Mouse (Mus musculus): ENCODE results near the gene Pnma1.

Pnma1 gene

GRCm38 (mm10) chr12:84152352-84153190, 4.3 kb upstream of the Pnma1 start:
- DNase-seq = no peak

DNA sequence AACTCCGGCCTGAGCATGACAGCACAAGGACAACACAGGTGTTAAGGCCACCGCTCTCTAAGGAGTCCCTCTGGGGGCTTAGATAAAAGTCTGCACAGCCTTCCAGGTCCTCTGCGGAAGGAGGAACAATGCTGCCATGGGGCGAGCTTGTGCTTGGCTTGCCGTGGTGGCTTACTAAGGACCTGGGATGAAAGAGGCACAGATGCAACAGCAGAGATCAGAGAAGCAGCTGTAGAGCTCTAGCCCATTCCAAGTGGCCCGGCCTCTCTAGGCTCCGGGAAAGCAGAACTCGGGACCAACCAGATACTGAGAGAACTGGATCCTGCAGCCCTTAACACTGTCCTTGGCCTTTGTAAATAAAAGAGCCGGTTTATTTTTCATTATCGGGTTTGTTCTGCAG, 3.6 kb upstream of the Pnma1 start:
- no peak for DNase-seq

DNA sequence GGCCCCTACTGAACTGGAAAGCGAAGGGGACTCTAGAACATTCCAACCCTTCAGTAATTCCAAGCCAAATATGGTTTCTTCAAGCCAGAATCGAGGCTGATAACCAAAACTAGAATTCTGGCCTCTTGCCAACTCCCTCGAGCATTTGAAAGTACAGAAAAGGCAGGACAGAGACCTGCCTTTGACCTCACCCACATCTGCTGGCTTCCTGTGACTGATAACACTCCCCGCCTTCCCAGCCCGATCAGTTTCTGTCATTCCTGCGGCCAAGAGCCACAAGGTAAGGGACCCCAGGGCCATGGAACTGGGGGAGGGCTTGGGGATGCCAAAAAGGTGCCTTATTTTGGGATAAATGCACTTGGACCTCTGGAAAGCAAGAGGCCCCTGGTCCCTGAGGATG, 2.7 kb upstream of the Pnma1 start:
- peak; percentile 29 for DNase-seq

DNA sequence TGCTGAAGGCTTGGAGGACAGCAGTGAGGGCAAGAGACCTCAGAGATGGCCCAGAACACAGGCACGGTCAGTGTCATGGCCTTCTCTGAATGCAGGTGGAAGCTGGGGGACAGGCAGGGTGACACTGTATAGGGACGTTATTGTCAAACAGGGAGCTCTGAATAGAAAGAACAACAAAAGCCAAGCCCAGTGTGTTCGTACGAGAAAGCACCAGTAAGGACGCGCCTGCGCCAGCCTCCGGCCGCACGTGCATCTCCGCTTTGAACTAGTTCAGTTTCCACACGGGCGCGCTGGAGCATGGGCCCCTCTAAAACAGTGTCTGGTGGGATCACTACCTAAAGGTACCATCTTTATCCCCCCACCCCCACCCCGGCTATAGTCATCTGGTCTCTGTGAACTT, 1.7 kb upstream of the Pnma1 start:
- DNase-seq = no peak

- no peak for DNase-seq
Measured at GRCm38 (mm10) chr12:84148622-84149012, 328 bp upstream of the Pnma1 start.

DNA sequence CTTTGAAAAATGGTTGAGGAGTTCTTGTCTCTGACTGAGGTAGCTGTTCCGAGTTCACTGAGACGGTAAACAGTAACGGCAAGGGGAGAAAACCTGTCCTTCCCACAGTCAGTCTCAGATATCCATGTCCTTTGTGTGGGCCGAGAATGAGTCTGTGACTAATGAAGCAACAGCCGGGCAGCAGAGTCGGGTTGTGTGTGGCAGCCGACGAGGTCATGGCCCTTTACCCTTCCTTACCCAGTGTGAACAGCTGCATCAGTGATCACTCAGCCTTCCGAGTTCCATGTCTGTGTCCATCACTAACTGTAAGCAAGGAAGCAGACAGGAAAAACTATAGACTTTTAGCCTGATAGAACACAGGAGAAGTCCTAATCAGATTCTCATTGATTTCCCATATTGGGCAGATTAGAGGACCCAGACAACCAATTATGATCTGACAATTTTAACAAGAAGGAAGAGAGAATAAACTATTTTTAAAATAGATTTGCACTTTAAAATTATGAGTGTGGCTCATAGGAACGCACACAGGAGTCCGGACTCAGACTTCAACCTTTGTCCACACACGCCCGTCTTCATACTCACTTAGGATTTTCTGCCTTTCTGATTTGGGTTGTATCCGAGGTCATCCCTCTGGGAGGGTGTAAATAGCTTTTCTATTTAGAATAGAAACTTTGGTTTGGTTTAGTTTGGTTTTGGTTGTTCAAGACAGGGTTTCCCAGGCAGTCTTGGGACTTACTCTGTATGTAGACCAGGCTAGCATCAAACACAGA, 5.8 kb downstream of the Pnma1 start:
- DNase-seq = no peak

DNA sequence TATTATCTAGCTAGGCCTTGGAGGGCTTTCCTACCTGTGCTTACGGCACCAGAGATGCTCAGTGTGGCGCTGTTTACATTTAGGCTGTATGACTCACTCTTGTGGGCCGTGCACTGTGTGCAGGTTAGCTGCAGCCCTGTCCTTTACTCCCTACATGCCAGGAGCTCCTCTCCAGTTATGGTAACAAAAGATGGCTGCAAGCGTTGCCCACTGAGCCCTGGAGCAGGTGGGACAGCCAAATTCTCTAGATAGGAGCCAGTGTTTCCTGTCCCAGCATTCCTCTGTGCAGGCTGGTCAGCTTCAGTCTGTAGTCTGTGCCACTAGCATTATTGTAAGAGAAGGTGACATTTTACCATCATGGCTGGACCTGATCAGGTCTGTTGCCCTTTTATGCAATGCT, 7.0 kb downstream of the Pnma1 start:
- no peak for DNase-seq

DNA sequence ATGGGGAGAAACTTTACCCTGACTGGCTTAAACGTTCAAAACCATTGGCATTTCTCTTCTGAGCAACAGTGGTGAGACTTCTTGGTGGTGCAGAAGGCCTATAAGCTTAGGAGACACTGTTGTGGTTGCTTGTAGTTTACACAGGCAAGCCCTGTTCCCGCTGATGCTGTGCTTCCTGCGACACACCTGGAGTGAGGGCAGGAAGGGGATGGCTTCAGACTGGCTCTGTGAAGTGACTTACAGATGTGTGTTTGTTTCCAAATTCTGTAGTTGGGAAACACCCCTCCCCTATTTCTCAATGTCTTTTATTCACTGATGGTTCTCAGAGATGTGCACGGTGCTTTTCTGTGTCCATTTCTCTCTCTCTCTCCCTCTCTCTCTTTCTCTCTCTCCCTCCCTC, 8.2 kb downstream of the Pnma1 start:
- no peak for DNase-seq

- no peak for DNase-seq
Measured at GRCm38 (mm10) chr12:84137131-84137530, 11.2 kb downstream of the Pnma1 start.

GRCm38 (mm10) chr12:84132265-84132664, 16.0 kb downstream of the Pnma1 start:
- DNase-seq = peak; percentile 71

DNA sequence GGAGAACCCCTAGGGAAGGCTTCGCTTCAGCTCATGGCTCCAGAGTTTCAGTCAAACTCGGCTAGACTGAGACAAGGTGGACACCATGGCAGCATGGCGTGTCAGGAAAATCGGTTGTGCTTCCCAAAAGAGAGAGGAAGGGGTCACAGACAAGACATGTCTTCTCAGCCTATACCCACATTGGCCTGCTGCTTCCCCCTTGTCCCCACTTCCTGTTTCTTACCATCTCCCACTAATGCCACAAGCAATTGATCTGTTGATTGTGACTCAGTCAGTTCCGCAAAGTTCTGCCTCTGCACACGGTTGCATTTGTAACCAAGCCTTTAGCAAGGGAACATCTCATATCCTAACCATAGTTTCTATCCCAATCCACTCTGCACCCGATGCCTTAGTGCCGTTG, 18.4 kb downstream of the Pnma1 start:
- peak; percentile 54 for DNase-seq

GRCm38 (mm10) chr12:84128576-84128975, 19.7 kb downstream of the Pnma1 start:
- DNase-seq = no peak

DNA sequence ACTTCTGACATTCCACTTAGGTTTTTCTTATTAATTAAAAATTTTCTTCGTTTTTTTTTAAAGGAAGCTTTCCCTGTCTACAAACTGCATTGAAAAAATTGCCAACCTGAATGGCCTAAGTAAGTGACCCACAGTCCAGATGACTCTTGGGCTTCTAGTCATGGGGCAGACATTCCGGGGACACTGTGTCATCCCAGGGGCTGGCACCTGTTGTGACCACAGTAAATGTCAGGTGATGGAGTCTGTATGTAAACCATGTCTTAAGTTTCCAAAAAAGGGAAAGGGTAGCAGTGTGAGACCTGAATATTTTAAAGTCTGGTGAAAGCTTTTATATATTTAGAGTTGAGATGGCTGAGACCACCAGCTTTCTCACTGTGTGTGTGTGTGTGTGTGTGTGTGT, 21.4 kb downstream of the Pnma1 start:
- DNase-seq = no peak

DNA sequence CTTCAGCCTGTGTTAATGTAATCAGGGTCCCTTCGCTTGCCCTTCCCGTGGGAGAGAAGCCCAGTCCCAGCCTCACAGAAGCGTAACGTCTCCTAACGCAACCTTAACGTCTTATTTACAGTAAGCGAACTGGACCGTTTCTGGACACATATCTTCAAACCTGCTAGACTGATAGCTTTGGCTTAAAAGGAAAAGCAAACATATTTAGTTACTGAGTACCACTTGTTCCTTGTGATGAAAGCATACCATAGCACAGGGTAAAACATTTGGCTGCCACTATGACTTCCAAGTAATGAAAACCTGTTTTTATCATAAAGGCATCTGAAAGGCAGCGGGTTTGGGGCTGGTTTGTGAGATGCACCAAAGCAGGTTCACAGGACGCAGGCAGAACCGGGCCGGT, 22.4 kb downstream of the Pnma1 start:
- peak; percentile 31 for DNase-seq

DNA sequence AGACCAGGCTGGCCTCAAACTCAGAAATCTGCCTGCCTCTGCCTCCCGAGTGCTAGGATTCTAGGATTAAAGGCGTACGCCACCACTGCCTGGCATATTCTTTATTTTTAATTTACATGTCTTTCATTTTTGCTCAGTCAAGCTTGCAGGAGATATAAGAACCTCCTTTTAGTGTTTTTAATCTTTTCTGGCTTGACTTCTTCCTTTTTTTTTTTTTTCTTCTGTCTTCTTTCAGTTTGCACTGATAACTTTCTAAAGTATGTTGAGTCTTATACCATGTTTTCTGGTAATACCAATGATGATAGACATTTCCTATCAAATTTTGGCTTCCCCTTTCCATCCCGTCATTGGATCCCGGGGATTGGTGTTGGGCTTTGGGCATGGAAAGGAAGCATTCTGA, 28.7 kb downstream of the Pnma1 start:
- no peak for DNase-seq

DNA sequence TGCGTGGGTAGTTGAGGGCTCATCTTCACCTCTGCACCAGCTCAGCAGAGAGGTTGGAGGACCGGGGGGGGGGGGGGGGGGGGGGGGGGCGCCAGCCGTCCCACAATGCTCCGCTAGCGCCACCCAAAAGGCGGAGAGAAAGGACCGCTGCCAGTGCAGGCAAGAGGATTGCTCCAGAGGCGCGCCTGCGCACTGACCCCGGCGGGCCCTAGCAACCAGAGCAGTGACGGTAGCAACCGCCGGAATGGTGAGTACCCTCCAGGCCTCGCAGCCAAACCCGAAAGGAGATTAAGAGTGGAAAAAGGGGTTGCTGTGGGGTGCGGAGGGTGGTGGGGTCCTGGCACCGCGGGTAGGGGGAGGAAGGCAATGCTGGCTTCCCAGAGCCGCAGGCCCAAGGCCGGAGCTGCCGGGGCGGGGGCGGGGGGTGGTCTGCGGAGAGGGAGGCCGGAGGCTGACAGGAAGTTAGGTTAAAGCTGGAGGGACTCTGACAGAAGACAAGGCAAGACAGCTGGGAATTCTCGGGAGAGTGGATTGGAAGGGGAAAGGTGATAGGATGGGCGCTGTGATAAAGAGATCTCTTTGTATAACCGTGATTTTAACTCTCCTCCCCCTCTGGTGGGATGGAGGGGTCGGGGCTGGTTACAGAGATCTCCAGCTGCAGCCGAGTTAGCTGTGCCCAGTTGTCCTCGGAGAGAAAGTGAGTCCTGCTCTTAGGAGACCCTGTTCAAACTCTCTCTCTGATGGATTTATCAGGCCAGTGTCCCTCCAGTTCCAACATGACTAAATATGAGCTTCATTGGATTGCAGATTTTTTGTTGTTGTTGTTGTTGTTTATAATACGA, 33.9 kb downstream of the Pnma1 start, which contains the start of gene Dnal1:
Gene Dnal1, plus strand, starts transcription at position 214 of the 842 bp plus-strand sequence.
- DNase-seq = peak; percentile 94

DNA sequence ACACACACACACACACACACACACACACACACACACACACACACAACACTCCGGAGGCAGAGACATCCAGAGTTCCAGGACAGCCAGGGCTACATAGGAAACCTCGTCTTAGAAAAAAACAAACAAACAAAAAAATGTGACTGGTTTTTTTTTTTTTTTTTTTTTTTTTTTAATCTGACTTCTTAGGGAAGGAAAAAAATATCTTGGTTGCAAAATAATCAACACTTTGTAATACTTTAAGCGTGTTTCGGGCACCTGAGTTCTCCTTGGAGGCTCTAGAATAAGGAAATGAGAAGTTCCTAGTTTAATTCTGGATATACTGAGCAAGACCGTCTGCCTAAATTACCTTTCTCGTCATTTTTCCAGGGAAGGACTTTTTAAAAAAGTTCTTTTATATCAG, 34.6 kb downstream of the Pnma1 start:
- no peak for DNase-seq

DNA sequence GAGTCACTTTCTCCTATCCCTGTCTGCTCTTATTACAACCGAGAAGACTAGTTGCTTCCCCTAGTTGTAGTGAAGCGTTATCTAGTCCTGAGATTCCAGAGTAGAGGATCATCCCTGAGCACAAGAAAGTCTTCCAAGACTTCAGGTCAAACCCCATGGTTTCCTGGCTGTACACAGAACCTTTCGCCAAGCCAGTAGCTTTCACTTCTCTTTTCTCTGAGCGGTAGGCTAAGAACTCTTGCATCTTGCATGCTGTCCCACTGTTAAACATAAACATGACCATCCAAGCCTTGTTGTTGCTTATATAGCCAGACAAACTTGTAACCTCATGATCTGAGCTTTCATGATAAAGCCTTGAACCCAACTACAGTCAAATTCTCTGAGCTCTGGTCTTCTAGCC, 37.5 kb downstream of the Pnma1 start:
- no peak for DNase-seq

DNA sequence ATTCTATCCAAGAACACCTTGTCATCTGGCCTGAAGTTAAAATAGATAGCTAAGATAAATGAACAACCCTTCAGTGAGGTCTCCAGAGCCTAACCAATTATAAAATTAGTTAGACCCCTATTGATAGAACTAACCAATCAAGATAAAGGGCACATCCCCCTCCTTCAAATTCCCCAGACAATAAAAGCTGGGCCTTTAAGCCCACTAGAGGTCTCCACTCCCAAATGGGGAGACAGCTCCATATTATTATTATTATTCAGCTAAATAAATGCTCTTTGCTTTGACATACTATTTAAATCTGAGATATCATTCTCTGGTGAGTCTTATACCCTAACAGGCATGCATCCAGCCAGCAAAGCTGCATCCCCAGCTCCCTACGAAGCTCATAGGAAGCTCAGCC, 38.4 kb downstream of the Pnma1 start:
- no peak for DNase-seq

DNA sequence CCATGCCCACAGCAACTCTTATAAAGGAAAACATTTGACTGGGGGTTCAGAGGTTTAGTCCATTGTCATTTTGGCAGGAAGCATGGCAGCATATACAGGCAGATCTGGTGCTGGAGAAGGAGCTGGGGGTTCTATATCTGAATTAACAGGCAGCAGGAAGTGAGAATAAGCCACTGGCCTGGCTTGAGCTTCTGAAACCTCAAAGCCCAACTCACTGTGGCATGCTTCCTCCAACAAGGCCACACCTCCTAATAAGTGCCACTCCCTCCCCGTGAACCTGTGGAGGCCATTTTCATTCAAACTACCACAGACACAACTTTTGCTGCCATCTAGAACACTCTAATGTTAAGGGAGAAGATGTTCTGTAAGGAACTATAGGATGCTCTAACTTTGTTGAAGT, 40.6 kb downstream of the Pnma1 start:
- DNase-seq = no peak

DNA sequence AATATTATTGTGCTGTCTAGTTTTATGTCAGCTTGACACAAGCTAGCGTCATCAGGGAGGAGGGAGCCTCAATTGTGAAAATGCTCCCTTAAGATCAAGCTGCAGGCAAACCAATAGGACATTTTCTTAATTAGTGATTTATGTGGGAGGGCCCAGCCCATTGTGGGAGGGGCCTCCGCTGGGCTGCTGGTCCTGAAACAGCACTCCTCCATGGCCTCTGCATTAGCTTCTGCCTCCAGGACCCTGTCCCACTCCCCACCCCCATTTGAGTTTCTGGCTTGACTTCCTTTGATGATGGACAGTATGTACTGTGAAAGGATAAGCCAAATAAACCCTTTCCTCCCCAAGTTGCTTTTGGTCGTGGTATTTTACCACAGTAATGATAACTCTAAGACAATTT, 41.3 kb downstream of the Pnma1 start:
- no peak for DNase-seq

- DNase-seq = no peak
Measured at GRCm38 (mm10) chr12:84101493-84101845, 46.8 kb downstream of the Pnma1 start.
